Mouse (Mus musculus): ENCODE results near the gene 4930544D05Rik. TPM values are rescaled to one million over a fixed set of nuclear protein-coding genes. Genes with fewer than 3 reads are reported as not detected.

4930544D05Rik gene
- polyA plus RNA-seq, 1 experiment from 2014 or later, result not detected

Other genes with a start within 250 kb of the 4930544D05Rik start
- gene Pelp1, start 205.8 kb upstream of the 4930544D05Rik start, polyA plus RNA-seq (2015; fragmentation: Nextera tagmentation; extraction: Ambion mirVana), result 29.1 and 31.5 TPM in 2 replicates
- gene Arrb2, start 183.2 kb upstream of the 4930544D05Rik start, polyA plus RNA-seq (2015; fragmentation: Nextera tagmentation; extraction: Ambion mirVana), result 10.1 and 10.7 TPM in 2 replicates
- 38.4 and 41.7 TPM in 2 replicates for gene Med11, start 163.9 kb upstream of the 4930544D05Rik start, polyA plus RNA-seq (2015; fragmentation: Nextera tagmentation; extraction: Ambion mirVana)
- 1.1 and 1.2 TPM in 2 replicates for gene Zmynd15, start 156.4 kb upstream of the 4930544D05Rik start, polyA plus RNA-seq (2015; fragmentation: Nextera tagmentation; extraction: Ambion mirVana)
- 10.9 and 11.9 TPM in 2 replicates for gene Cxcl16, start 155.9 kb upstream of the 4930544D05Rik start, polyA plus RNA-seq (2015; fragmentation: Nextera tagmentation; extraction: Ambion mirVana)
- 253 and 283 TPM in 2 replicates for gene Tm4sf5, start 110.6 kb upstream of the 4930544D05Rik start, polyA plus RNA-seq (2015; fragmentation: Nextera tagmentation; extraction: Ambion mirVana)
- 0.28 and 0.71 TPM in 2 replicates for gene Vmo1, start 101.2 kb upstream of the 4930544D05Rik start, polyA plus RNA-seq (2015; fragmentation: Nextera tagmentation; extraction: Ambion mirVana)
- gene Gltpd2, start 96.7 kb upstream of the 4930544D05Rik start, polyA plus RNA-seq (2015; fragmentation: Nextera tagmentation; extraction: Ambion mirVana), result 1.9 and 2.0 TPM in 2 replicates
- 626 and 669 TPM in 2 replicates for gene Psmb6, start 90.5 kb upstream of the 4930544D05Rik start, polyA plus RNA-seq (2015; fragmentation: Nextera tagmentation; extraction: Ambion mirVana)
- not detected in 2 replicates for gene Gm40193, start 82.9 kb upstream of the 4930544D05Rik start, polyA plus RNA-seq (2015; fragmentation: Nextera tagmentation; extraction: Ambion mirVana)
- gene Pld2, start 75.8 kb upstream of the 4930544D05Rik start, polyA plus RNA-seq (2015; fragmentation: Nextera tagmentation; extraction: Ambion mirVana), result 9.3 and 10.0 TPM in 2 replicates
- gene Mink1, start 53.0 kb upstream of the 4930544D05Rik start, polyA plus RNA-seq (2015; fragmentation: Nextera tagmentation; extraction: Ambion mirVana), result 9.3 and 10.6 TPM in 2 replicates
- 0.17 TPM in 1 of 2 replicates, not detected in the other for gene Chrne, start 3.4 kb downstream of the 4930544D05Rik start, polyA plus RNA-seq (2015; fragmentation: Nextera tagmentation; extraction: Ambion mirVana)
- gene Gp1ba, start 23.3 kb downstream of the 4930544D05Rik start, polyA plus RNA-seq (2015; fragmentation: Nextera tagmentation; extraction: Ambion mirVana), result 0.05 and 0.06 TPM in 2 replicates
- 121 and 123 TPM in 2 replicates for gene Rnf167, start 31.4 kb downstream of the 4930544D05Rik start, polyA plus RNA-seq (2015; fragmentation: Nextera tagmentation; extraction: Ambion mirVana)
- gene Slc25a11, start 31.6 kb downstream of the 4930544D05Rik start, polyA plus RNA-seq (2015; fragmentation: Nextera tagmentation; extraction: Ambion mirVana), result 215 and 216 TPM in 2 replicates
- 2,307 and 2,326 TPM in 2 replicates for gene Pfn1, start 38.8 kb downstream of the 4930544D05Rik start, polyA plus RNA-seq (2015; fragmentation: Nextera tagmentation; extraction: Ambion mirVana)
- gene Eno3, start 41.4 kb downstream of the 4930544D05Rik start, polyA plus RNA-seq (2015; fragmentation: Nextera tagmentation; extraction: Ambion mirVana), result 12.8 and 13.5 TPM in 2 replicates
- gene Spag7, start 53.6 kb downstream of the 4930544D05Rik start, polyA plus RNA-seq (2015; fragmentation: Nextera tagmentation; extraction: Ambion mirVana), result 132 and 159 TPM in 2 replicates
- gene Camta2, start 72.3 kb downstream of the 4930544D05Rik start, polyA plus RNA-seq (2015; fragmentation: Nextera tagmentation; extraction: Ambion mirVana), result 14.2 and 14.4 TPM in 2 replicates
- 1.4 and 1.8 TPM in 2 replicates for gene Inca1, start 84.3 kb downstream of the 4930544D05Rik start, polyA plus RNA-seq (2015; fragmentation: Nextera tagmentation; extraction: Ambion mirVana)
- gene Kif1c, start 84.7 kb downstream of the 4930544D05Rik start, polyA plus RNA-seq (2015; fragmentation: Nextera tagmentation; extraction: Ambion mirVana), result 2.3 and 2.8 TPM in 2 replicates
- gene Zfp3, start 148.4 kb downstream of the 4930544D05Rik start, polyA plus RNA-seq (2015; fragmentation: Nextera tagmentation; extraction: Ambion mirVana), result 4.8 and 5.3 TPM in 2 replicates
- 0.37 and 1.0 TPM in 2 replicates for gene Scimp, start 196.7 kb downstream of the 4930544D05Rik start, polyA plus RNA-seq (2015; fragmentation: Nextera tagmentation; extraction: Ambion mirVana)
- 55.8 and 60.7 TPM in 2 replicates for gene Rabep1, start 228.9 kb downstream of the 4930544D05Rik start, polyA plus RNA-seq (2015; fragmentation: Nextera tagmentation; extraction: Ambion mirVana)